Mouse (Mus musculus) layer of hippocampus, adult 9-10 months (tissue): ENCODE data around the gene Txnl4b.

Experiments
- DNase-seq: peaks from one replicate; pipeline ENCODE4 v3.0.0; 2022; ENCODE audit warnings: low spot score

Txnl4b gene

DNA sequence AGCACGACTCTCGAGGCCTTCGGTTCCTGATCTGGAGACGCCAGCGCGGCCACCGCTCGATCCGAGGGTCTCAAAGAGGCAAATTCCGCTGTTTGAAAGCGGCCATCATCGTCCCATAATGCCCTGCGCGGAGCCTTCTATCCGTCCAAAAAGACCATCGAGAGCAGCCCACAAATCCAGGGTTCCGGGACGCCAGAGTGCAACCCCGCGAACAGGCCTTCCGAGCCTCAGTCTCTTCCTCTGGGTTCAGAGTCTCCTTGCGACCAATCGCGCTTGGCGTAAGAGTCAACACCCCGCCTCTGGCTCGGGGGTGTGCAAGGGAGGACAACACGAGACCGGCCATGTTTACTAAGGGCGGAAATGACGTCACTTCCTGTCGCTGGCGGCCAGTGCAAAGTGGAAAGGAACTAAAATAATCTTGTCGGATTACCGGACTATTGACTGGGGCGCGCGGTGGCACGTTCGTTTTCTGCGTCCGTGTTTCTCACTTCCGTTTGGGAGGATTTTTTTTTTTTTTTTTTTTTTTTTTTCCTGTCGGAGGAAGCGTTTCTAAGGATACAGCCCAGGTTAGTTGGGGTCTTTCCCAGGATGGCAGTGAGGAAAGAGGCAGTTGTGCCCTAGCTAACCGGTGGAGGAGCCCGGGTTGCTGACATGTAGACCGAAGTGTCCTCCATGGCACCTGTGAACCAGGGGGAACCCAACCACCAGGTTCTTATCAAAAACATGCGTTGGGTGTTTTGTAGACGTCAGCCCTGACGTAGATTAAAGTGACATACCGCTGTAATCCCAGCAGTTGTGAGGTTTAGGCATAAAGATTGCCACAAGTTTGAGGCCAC lies at the start of gene Txnl4b, which contains the start of gene Dhx38:
Txnl4b (plus strand) TSS at position 395 of the 836 bp plus-strand sequence.
Dhx38 (minus strand) TSS at position 364 of the 836 bp plus-strand sequence.
- peak; percentile 99 for DNase-seq

DNA sequence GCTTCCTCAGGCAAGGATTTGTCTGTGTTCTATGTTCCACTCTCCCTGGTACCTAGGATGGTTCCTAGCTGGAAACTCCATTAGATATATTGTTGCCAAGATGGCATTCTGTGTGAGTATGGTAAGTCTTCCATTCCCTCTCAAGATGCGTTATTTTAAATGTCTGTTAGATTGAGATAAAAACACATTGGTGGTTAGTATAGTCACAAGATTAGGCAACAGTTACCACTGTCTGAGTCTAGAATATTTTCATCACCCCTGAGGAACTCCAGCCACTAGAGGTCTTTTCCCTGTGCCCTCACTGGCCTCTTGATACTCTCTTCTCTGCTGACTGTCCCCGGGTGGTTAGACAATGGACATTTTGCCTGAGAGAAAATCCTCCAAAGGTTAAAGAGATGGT lies 41.7 kb upstream of the Txnl4b start:
- no peak for DNase-seq

- DNase-seq = no peak
Measured at GRCm38 (mm10) chr8:109535140-109535990, 30.3 kb upstream of the Txnl4b start.

GRCm38 (mm10) chr8:109536703-109537102 lies 29.0 kb upstream of the Txnl4b start:
- DNase-seq = peak; percentile 27

DNA sequence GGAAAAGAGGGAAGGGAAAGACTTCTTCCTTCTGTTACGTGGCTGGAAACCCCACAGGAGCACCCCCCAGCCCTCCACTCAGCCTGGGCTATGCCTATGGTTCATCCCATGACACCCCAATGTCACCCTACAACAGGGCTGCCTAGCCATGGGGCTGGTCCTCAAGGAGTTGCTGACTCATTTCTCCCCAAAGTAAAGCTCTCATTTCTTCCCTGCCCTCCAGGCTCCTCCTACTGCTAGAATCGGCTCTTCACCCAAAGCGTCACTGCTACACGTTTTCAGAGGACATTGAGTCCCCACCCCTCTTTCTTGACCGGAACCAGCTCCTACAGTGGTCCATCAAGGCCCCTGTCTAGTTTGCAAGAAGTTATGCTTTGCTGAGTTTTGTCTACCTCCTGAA lies 23.5 kb upstream of the Txnl4b start:
- no peak for DNase-seq

GRCm38 (mm10) chr8:109542748-109543519 lies 22.8 kb upstream of the Txnl4b start:
- no peak for DNase-seq

- DNase-seq = no peak
Measured at GRCm38 (mm10) chr8:109544049-109544448, 21.6 kb upstream of the Txnl4b start.

- DNase-seq = no peak
Measured at GRCm38 (mm10) chr8:109551663-109552062, 14.0 kb upstream of the Txnl4b start.

DNA sequence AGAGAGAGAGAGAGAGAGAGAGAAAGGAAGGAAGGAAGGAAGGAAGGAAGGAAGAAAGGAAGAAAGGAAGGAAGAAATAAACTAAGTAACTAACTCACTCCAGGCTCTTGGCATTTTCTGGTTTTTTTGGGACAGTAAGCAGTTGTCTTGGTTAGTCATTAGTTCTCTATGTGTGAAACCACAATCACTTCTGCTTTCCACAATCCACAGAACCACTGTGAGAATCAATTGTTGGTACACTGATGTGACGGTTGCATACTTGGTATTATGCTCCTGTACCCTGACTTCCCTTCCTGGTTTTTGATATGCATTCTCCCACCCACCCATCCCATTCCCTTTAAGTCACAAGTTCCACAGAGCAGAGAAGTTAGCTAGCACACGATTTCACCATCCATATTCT lies 1.8 kb upstream of the Txnl4b start:
- DNase-seq = no peak

- no peak for DNase-seq
Measured at GRCm38 (mm10) chr8:109564766-109565165, 926 bp upstream of the Txnl4b start.

GRCm38 (mm10) chr8:109571139-109571538 lies 5.4 kb downstream of the Txnl4b start:
- no peak for DNase-seq

DNA sequence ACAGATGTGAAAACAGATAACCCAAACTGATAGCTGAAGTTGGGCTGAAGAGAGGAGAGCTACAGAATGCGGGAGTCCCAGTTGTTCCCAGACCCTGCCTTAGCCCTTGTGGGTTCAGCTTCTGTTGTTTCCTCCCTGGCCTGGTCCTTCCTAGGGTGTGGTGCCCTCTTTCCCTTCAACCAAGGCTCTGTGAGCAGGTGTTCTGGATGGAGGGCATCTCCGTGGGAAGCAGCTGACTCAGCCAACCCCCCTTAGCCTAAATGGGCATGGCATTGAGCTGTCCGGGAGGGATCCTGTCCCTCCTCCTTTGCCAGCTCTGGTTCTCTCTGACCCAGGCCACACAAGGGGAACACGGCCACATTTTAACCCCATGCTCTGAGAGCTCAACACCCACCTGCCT lies 10.6 kb downstream of the Txnl4b start:
- no peak for DNase-seq

- no peak for DNase-seq
Measured at GRCm38 (mm10) chr8:109578900-109579301, 13.2 kb downstream of the Txnl4b start, which contains the start of gene Hp. Gene Hp, minus strand, starts transcription at chr8:109579172.

GRCm38 (mm10) chr8:109584293-109584692 lies 18.6 kb downstream of the Txnl4b start:
- DNase-seq = no peak

DNA sequence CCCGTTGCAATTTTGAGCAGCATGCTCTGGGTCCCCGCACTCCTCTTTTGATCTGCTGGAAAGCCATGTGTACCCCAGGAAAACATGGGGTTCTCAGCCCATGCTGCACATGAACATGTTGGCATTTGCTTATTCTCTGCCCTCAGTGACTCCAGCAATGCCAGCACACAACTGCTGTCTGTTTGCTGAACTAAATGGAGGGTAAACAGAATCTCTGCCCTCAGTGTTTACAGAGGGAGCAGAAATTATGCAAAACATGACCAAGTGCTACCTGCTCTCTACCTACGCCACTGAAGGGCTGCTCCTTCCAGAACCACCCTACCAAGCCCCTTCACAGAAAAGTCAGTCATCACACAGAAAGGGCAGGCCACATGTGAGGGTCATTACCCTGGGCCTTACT lies 19.1 kb downstream of the Txnl4b start:
- no peak for DNase-seq

DNA sequence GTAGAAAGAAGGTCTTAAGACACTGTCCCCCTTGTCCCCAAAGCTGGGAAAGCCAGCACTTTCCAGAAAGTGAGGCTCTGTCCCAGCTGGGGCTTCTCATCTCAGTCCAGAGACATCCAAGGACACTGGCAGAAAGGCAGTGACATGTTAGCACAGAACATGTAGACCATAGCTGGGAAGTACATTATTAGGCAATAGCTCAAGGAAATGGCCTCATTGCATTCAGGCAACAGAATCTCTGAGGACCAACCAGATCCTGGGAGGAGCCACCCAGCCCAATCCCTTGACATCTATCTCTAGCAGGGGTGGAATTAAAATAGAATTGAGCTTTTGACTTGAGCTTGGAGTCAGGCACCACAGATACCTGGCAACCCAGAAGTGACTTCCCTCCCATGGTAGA lies 20.0 kb downstream of the Txnl4b start:
- DNase-seq = no peak

- no peak for DNase-seq
Measured at GRCm38 (mm10) chr8:109586972-109587504, 21.3 kb downstream of the Txnl4b start.

GRCm38 (mm10) chr8:109590901-109591300 lies 25.2 kb downstream of the Txnl4b start:
- no peak for DNase-seq

- DNase-seq = no peak
Measured at GRCm38 (mm10) chr8:109591367-109591766, 25.7 kb downstream of the Txnl4b start.

GRCm38 (mm10) chr8:109592164-109592563 lies 26.5 kb downstream of the Txnl4b start:
- DNase-seq = no peak

DNA sequence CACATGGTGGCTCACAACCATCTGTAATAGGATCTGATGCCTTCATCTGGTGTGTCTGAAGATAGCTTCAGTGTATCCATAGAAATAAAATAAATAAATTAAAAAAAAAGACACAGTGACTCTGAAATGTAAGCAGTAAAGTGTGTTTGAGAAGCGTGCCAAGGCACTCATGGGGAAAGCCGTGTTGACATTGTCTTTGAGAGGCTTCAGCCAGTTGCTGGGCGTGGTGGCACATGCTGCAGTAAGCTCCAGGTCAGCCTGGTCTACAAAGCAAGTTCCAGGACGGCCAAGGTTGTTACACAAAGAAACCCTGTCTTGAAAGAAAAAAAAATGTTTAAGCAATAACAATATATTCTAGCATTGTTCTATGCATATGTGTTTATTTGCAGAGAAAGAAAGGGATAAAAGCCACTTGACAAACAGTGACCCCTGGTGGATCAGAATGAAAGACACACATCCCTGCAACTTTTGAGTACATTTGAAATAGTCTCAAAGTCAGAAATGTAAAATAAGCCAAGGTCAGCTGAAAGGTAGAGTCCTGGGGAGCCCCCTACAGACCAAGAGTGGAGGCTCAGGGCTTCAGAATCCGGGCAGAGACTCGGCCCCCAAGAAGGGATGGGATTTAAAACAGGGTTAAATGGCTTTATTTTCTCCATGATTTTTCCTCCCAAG lies 27.6 kb downstream of the Txnl4b start:
- DNase-seq = no peak
